Mouse (Mus musculus) small intestine, adult 2 months (tissue): ENCODE data around the gene Ptprn2.

Experiments used
- CTCF ChIP-seq: fragments of 200-500 bp; IDR thresholded peaks from 2 replicates; pipeline ENCODE4 v1.5.1; 2012; ENCODE audit warnings: low read depth, mild to moderate bottlenecking, control low read depth, inconsistent platforms, low read length, moderate library complexity, mixed read lengths; ENCODE audit not compliant: insufficient replicate concordance, insufficient read length; ENCODE audit errors: extremely low read depth
- POLR2A ChIP-seq: fragments of 200-500 bp; IDR thresholded peaks from 2 replicates; pipeline ENCODE4 v1.6.1; 2012; ENCODE audit warnings: low read depth, mild to moderate bottlenecking, control low read depth, inconsistent platforms, low read length, moderate library complexity

GRCm38 (mm10) chr12:117156786-117157185 lies 671.3 kb downstream of the Ptprn2 start:
- no peak for TF ChIP-seq CTCF
- no peak for TF ChIP-seq POLR2A
